Mouse (Mus musculus): Measurements from ENCODE around the gene Gnat2.

DNA sequence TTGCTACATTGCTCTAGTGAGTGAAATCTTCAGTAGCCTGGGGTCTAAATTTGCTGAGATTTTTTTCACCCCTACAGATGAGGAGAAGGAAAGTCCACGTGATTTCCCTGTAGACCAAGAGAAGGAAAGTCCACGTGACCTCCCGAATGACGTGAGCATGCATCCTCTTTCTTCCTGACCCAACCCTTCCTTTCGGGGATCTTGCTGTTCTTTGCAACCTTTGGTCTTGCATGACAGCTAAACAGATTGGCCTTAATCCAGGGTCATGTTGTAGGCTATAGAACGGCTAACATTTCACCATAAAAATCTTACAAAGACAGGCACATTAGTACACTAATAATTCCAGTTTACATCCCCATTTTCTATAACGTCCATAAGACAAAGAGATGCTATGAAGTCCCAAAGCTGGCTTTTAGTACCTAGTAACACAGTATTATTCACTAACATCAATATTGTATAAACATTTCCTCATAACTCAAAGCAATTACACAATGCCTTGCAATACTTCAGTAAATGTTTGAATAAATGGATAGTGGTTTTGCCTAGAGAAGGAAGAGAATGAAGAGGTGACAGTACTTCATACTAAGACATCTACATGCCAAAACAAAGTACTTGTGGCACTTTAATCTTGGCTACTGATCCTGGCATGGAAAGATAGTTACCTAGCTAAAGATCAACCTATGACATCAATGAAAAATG is 21.2 kb downstream of the Gnat2 start:
- TF ChIP-seq CTCF (conservative IDR thresholded peaks at IDR 0.05 in 1 of 2, IDR thresholded peaks at IDR 0.05 in 1 of 2; ENCODE audit: low read depth in 2 of 2, low read length in 2 of 2) (no peak), SMC3 (IDR thresholded peaks at IDR 0.05; ENCODE audit: low read depth, low read length) (no peak)

Measured in CH12.LX (cell line).